Mouse (Mus musculus) cerebellum, adult 2 months (tissue): Measurements from ENCODE around the gene Gpsm3. TPM values are rescaled to one million over a fixed set of nuclear protein-coding genes. Genes with fewer than 3 reads are reported as not detected.

Experiments used
- DNase-seq, 2 experiments: peaks; one replicate each; pipeline ENCODE4 v3.0.0; 2021
- H3K27ac ChIP-seq: fragments of 200-500 bp; 2 replicates; pipeline ENCODE4 v1.5.1; 2012; ENCODE audit warnings: low read length, control low read depth, inconsistent platforms; ENCODE audit not compliant: insufficient read depth
- H3K27me3 ChIP-seq: fragments of 200-500 bp; 2 replicates; pipeline ENCODE4 v1.6.1; 2012; ENCODE audit warnings: inconsistent platforms, mild to moderate bottlenecking, low read length, moderate library complexity; ENCODE audit not compliant: control insufficient read depth, insufficient read depth
- H3K4me1 ChIP-seq: fragments of 200-500 bp; 2 replicates; pipeline ENCODE4 v1.6.1; 2011; ENCODE audit warnings: low read length; ENCODE audit not compliant: control insufficient read depth, insufficient read depth
- H3K4me3 ChIP-seq: fragments of 200-500 bp; replicated peaks from 2 replicates; pipeline ENCODE3; 2011; ENCODE audit warnings: mild to moderate bottlenecking, low read depth, low read length, control low read depth; ENCODE audit not compliant: insufficient read depth
- CTCF ChIP-seq: fragments of 200-500 bp; IDR thresholded peaks from 2 replicates; pipeline ENCODE4 v1.5.1; 2011; ENCODE audit warnings: low read depth, mild to moderate bottlenecking, control low read depth, low read length, moderate library complexity, borderline replicate concordance; ENCODE audit not compliant: insufficient read depth
- POLR2A ChIP-seq: fragments of 200-500 bp; IDR thresholded peaks from 2 replicates; pipeline ENCODE4 v1.6.1; 2011; ENCODE audit warnings: low read length, control low read depth, borderline replicate concordance; ENCODE audit not compliant: insufficient read depth
- WGBS: fragments of 180-500 bp; shearing (Covaris S2); methylation state at CpG from one replicate; pipeline ENCODE4 v1.1.7; 2018; 5-methylcytosine and 5-hydroxymethylcytosine counted together
- polyA plus RNA-seq: library from polyadenylated mRNA; depleted of rRNA; stranded (reverse); fragments of >200 nt; gene quantifications from 2 replicates; pipeline ENCODE4 v1.2.3, GENCODE M21; 2012

Gpsm3 gene
- polyA plus RNA-seq, 1 experiment: 3.1 TPM

DNA sequence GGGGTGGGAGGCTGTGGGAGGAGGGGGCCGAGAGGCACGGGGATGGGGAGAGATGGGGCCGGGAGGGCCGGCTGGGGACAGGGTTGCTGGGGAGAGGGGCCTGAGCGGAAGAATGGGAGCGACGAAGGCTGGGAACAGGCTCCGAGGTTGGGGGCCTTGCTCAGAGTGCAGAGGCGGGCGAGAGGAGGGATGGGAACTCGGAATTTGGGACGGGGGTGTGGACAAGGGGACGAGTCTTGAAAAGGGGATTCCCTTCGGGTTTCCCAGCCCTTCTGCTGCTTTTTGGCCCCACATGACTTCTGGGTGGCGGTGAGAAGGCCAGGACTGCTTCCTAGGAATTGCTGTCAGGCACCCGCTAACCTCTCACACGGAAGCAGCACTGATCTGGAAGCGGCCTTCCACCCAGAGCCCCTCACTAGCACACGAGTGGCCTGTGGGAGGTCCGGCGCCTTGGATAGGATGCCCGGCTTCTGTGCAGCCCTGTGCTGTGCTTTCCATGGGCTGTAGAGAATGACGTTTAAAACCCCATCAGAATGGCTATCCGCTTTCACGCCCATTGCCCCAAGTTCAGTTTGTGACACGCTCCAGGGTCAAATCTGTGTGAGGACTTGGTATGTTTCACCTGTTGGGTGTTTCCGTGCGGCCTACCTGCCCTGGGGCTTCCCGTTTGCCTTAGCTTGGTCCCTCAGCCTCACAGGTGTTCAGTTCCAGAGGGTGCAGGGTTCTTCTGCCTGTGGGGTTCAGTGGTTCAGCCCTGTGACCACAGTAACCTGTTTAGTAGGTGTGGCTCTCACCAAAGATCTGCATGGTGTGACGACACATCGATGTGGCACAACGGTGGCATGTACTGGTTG is 16.8 kb downstream of the Gpsm3 start:
- no peak for TF ChIP-seq CTCF
- TF ChIP-seq POLR2A: no peak
- Histone ChIP-seq H3K27me3 (no peaks in the 10 kb centered on the region), H3K27ac (no peak overlapping the region), H3K4me1 (peaks cover 21% of the 10 kb centered on the region), H3K4me3 (peak overlapping the region; percentile 82)
- DNase-seq: peak in 1 of 2 experiments; percentile 56
- WGBS: 11% methylated on average over 32 of the region's 32 CpGs

GRCm38 (mm10) chr17:34607997-34608396 is 18.4 kb downstream of the Gpsm3 start:
- no peaks in the 10 kb centered on the region for H3K27me3 ChIP-seq
- WGBS: 22% methylated on average over 7 of the region's 7 CpGs

GRCm38 (mm10) chr17:34611050-34611449 is 21.4 kb downstream of the Gpsm3 start:
- Histone ChIP-seq H3K27ac (peak overlapping the region; percentile 23; the same call in 1 of the 2 replicates), H3K4me1 (peaks cover 23% of the 10 kb centered on the region), H3K27me3 (no peaks in the 10 kb centered on the region), H3K4me3 (no peak overlapping the region)
- 14% methylated on average over 8 of the region's 8 CpGs for WGBS
- TF ChIP-seq POLR2A: no peak
- no peak for TF ChIP-seq CTCF
- no peak for DNase-seq

More at GRCm38 (mm10) chr17:34607997-34608396, 18.4 kb downstream of the Gpsm3 start:
- H3K4me1 ChIP-seq: peaks cover 23% of the 10 kb centered on the region
- H3K4me3 ChIP-seq: no peak overlapping the region
- no peak for TF ChIP-seq POLR2A
- TF ChIP-seq CTCF: no peak
- DNase-seq: no peak
- H3K27ac ChIP-seq: no peak overlapping the region

DNA sequence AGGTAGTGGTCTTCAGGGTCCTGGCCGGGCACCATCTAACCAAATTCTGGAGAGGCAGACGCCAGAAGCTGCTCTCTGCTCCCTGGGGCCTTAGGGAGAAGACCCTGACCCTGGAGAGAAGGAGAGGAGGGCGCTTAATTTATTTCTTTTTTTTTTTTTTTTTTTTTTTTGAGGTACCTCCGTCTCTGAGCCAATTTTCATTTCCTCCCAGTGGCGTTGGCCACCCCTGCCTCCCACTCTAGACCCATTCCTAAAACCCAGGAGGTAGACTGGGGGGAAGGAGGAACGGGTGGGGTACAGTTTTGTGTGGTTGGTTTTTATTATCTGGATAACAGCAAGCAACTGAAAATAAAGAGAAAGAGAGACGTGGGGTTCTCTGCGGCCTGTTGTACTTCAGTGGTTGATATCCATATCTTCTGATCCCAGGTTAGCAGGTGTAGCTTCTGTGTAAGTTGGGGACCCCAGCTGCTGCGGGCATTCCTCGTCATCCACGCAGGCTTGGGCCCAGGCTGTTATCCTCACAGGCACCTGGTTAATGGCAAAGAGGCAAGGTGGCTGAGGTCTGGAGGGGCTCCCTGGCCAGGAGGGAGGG is 23.5 kb downstream of the Gpsm3 start:
- no peak for TF ChIP-seq POLR2A
- no peak for TF ChIP-seq CTCF
- DNase-seq: no peak
- Histone ChIP-seq H3K27ac (no peak overlapping the region), H3K27me3 (no peaks in the 10 kb centered on the region), H3K4me3 (no peak overlapping the region), H3K4me1 (peaks cover 15% of the 10 kb centered on the region)
- 84% methylated on average over 11 of the region's 11 CpGs for WGBS

- no peak overlapping the region for H3K27ac ChIP-seq
- no peak overlapping the region for H3K4me3 ChIP-seq
- no peak for DNase-seq
- 70% methylated on average over 10 of the region's 10 CpGs for WGBS
- no peaks in the 10 kb centered on the region for H3K27me3 ChIP-seq
- no peak for TF ChIP-seq POLR2A
- H3K4me1 ChIP-seq: peaks cover 15% of the 10 kb centered on the region
These were observed 24.2 kb downstream of the Gpsm3 start for GRCm38 (mm10) chr17:34613830-34614229.

- TF ChIP-seq POLR2A: no peak
- no peak for TF ChIP-seq CTCF
- WGBS: 57% methylated on average over 6 of the region's 6 CpGs
- Histone ChIP-seq H3K4me3 (no peak within 1 kb of the TSS), H3K27ac (no peak within 1 kb of the TSS), H3K4me1 (peaks cover 8% of the 10 kb centered on the region), H3K27me3 (no peaks in the 10 kb centered on the region)
- DNase-seq: no peak
These were observed 26.3 kb downstream of the Gpsm3 start, which contains the start of gene Egfl8 for GRCm38 (mm10) chr17:34615871-34616270. Egfl8 (minus strand) TSS chr17:34615971.

GRCm38 (mm10) chr17:34618999-34619398 is 29.4 kb downstream of the Gpsm3 start:
- no peaks in the 10 kb centered on the region for H3K27me3 ChIP-seq
- no peak overlapping the region for H3K4me3 ChIP-seq
- TF ChIP-seq POLR2A (no peak), CTCF (peak; percentile 79)
- peak; percentile 67 to 76 for DNase-seq
- H3K27ac ChIP-seq: no peak overlapping the region
- WGBS: 17% methylated on average over 6 of the region's 6 CpGs
- no peaks in the 10 kb centered on the region for H3K4me1 ChIP-seq

DNA sequence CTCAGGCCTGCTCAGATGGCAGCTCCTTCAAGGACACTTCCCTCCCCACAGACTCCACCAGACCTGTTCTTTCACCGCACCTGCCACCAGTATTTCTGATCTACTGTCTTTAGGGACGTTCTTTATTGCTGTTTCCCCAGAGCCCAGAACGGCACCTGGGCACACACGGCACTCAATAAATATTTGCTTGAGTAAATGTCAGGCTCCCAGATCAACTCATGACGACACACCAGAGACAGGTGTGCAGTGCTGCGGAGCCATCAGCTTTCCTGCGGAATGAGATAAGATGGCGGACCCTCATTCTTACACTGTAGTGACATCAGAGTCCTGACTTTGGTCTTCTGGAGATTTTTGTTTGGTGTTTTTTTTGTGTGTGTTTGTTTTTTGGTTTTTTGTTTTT is 31.4 kb downstream of the Gpsm3 start:
- H3K27me3 ChIP-seq: no peaks in the 10 kb centered on the region
- H3K27ac ChIP-seq: no peak overlapping the region
- DNase-seq: no peak
- 92% methylated on average over 8 of the region's 8 CpGs for WGBS
- no peak overlapping the region for H3K4me3 ChIP-seq
- peaks cover 4% of the 10 kb centered on the region for H3K4me1 ChIP-seq
- no peak for TF ChIP-seq CTCF
- TF ChIP-seq POLR2A: no peak
